ENCODE assay signal across 8 mouse cellular contexts in the genomic region with DNA sequence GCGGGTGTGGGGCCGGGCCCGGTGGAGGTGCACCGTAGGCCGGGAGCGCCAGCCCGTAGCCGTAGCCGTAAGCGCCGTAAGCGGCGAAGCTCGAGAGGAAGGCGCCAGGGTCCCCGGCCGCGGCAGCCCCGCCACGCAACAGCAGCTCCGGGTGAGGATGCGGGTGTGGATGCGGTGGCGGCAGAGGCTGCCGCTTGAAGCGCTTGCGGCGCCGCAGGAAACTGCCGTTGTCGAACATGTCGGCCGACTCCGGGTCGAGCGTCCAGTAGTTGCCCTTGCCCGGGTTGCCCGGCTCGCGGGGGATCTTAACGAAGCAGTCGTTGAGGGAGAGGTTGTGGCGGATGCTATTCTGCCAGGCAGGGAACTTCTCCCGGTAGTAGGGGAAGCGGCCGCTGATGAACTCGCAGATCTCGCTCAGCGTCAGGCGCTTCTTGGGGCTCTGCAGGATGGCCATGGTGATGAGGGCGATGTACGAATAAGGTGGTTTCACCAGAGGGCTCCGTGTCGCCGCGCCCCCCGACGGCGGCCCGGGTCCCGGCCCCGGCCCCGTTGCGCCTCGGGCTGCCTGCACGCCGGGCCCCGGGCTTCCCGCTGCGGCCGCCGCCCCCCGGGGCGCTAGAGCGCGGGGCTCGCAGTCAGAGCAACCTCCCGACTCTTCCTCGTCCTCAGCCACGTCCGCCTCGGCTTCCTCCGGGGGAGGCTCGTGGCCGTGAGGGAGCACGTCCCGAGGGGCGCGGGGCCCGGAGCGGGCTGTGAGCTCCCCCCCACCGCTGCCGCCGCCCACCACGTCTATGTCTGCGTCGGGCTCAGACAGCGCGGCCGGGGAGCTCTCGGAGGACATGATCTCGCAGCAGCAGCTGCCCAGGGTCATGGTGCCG. TPM values are rescaled to one million over a fixed set of nuclear protein-coding genes. Genes with fewer than 3 reads are reported as not detected.
DNase-seq lines count a peak whose midpoint lies in the region; ATAC-seq and TF ChIP-seq lines count a peak whose summit lies in the region.

No protein-coding gene starts in this region.

- peak overlapping the region; percentile 49; the same call in 1 of the 2 replicates for H3K9ac ChIP-seq in midbrain, embryonic 16.5 days (ENCODE audit: low read depth, low read length)

- peak overlapping the region; percentile 77 for H3K27ac ChIP-seq in heart, embryonic 10.5 days
- no peak overlapping the region for H3K27ac ChIP-seq in midbrain, embryonic 16.5 days (ENCODE audit: low read length)
- H3K27ac ChIP-seq in thymus, adult 2 months (ENCODE audit: control insufficient read depth, insufficient read depth, low read length), result no peak overlapping the region

- peak overlapping the region; percentile 61 for H3K4me2 ChIP-seq in midbrain, embryonic 16.5 days (ENCODE audit: low read length)

- TF ChIP-seq POLR2A in thymus, adult 2 months (IDR thresholded peaks at IDR 0.05; ENCODE audit: control insufficient read depth, extremely low read depth, insufficient read depth, low read length, poor library complexity), result no peak

- peak; percentile 8 for DNase-seq in left cerebral cortex, postnatal 4 days
- no peak for DNase-seq in left cerebral cortex, postnatal 10 days (ENCODE audit: extremely low spot score in 1 of 2, low spot score in 2 of 2)
- DNase-seq in adrenal gland, postnatal 36 days, result peak; percentile 36 to 47
- DNase-seq in heart, embryonic 10.5 days (ENCODE audit: low spot score), result no peak
- peak; percentile 53 for DNase-seq in kidney, postnatal 10 days
- DNase-seq in thymus, adult 2 months, result peak; percentile 67
- DNase-seq in cerebellum, adult 8-10 months, result no peak

- no peaks in the 10 kb centered on the region for H3K9me3 ChIP-seq in heart, embryonic 10.5 days
- no peaks in the 10 kb centered on the region for H3K9me3 ChIP-seq in midbrain, embryonic 16.5 days (replicated peaks; ENCODE audit: control insufficient read depth, low read length, poor library complexity, severe bottlenecking)

- ATAC-seq in midbrain, embryonic 16.5 days, result peak; percentile 29

- H3K4me1 ChIP-seq in heart, embryonic 10.5 days, result peaks cover 32% of the 10 kb centered on the region
- peaks cover 10% of the 10 kb centered on the region for H3K4me1 ChIP-seq in midbrain, embryonic 16.5 days (ENCODE audit: control insufficient read depth, insufficient read depth, low read length)
- H3K4me1 ChIP-seq in thymus, adult 2 months (replicated peaks; ENCODE audit: control insufficient read depth, insufficient read depth, low read length), result peaks cover 11% of the 10 kb centered on the region

- intact Hi-C loops in left cerebral cortex, postnatal 4 days (cut with DNase I), result no loop called here
- intact Hi-C loops in left cerebral cortex, postnatal 10 days (cut with DNase I), result loop anchor here (5.0 kb wide), 1 partner anchor 241 kb away; no protein-coding TSS in a partner anchor

- peak overlapping the region; percentile 69 for H3K4me3 ChIP-seq in heart, embryonic 10.5 days
- peak overlapping the region; percentile 39 for H3K4me3 ChIP-seq in midbrain, embryonic 16.5 days (ENCODE audit: low read depth, low read length)
- peak overlapping the region; percentile 79 for H3K4me3 ChIP-seq in thymus, adult 2 months (ENCODE audit: control insufficient read depth, insufficient read depth, low read length)

- peak; percentile 28; the same call in 1 of the 2 replicates for TF ChIP-seq CTCF in thymus, adult 2 months (IDR thresholded peaks at IDR 0.05; ENCODE audit: borderline replicate concordance, control insufficient read depth, extremely low read depth, insufficient read depth, low read length, poor library complexity)

- H3K27me3 ChIP-seq in heart, embryonic 10.5 days (ENCODE audit: insufficient read depth, poor library complexity, severe bottlenecking), result peaks cover 99% of the 10 kb centered on the region
- H3K27me3 ChIP-seq in midbrain, embryonic 16.5 days (ENCODE audit: control insufficient read depth, insufficient read depth, low read depth, low read length), result peaks cover 70% of the 10 kb centered on the region
- H3K27me3 ChIP-seq in thymus, adult 2 months (ENCODE audit: control insufficient read depth, insufficient read depth, low read length), result peaks cover 18% of the 10 kb centered on the region

- 1% methylated on average over 89 of the region's 103 CpGs for WGBS in heart, embryonic 10.5 days
- under 1% methylated on average over 88 of the region's 103 CpGs for WGBS in midbrain, embryonic 16.5 days
- WGBS in thymus, adult 2 months, result 1% methylated on average over 103 of the region's 103 CpGs

- no peaks in the 10 kb centered on the region for H3K36me3 ChIP-seq in heart, embryonic 10.5 days
- no peaks in the 10 kb centered on the region for H3K36me3 ChIP-seq in midbrain, embryonic 16.5 days (ENCODE audit: control insufficient read depth, insufficient read depth, low read length)
- no peaks in the 10 kb centered on the region for H3K36me3 ChIP-seq in thymus, adult 2 months (ENCODE audit: control insufficient read depth, insufficient read depth, low read length)

RNA-seq across cellular contexts. Expression of a gene that starts 0.5 kb away (rescaled TPM):
- 1 to 10 TPM in 1 of 2 experiments, under 1 TPM in 1; 0.76 to 1.2 TPM for total RNA-seq in left cerebral cortex, postnatal 4 days (2021)
- under 1 TPM; 0.30 to 0.39 TPM for total RNA-seq in left cerebral cortex, postnatal 10 days (2021)
- total RNA-seq in adrenal gland, postnatal 36 days (2021), result 1 to 10 TPM; 1.4 to 1.7 TPM
- polyA plus RNA-seq in heart, embryonic 10.5 days (2016; fragmentation: Nextera tagmentation; extraction: Ambion mirVana), result 0.42 and 1.3 TPM in 2 replicates
- polyA plus RNA-seq in midbrain, embryonic 16.5 days (2015; fragmentation: Nextera tagmentation; extraction: Ambion mirVana), result 0.23 and 0.24 TPM in 2 replicates
- polyA plus RNA-seq in thymus, adult 2 months (2012; rRNA removed), result 1.4 and 1.8 TPM in 2 replicates

RNA-seq across cellular contexts. Expression of a gene that starts 17.6 kb away (rescaled TPM):
- not detected for total RNA-seq in left cerebral cortex, postnatal 4 days (2021)
- not detected for total RNA-seq in left cerebral cortex, postnatal 10 days (2021)
- not detected for total RNA-seq in adrenal gland, postnatal 36 days (2021)
- 0.62 TPM in 1 of 2 replicates, not detected in the other for polyA plus RNA-seq in heart, embryonic 10.5 days (2016; fragmentation: Nextera tagmentation; extraction: Ambion mirVana)
- not detected in 2 replicates for polyA plus RNA-seq in midbrain, embryonic 16.5 days (2015; fragmentation: Nextera tagmentation; extraction: Ambion mirVana)
- 0.16 and 0.37 TPM in 2 replicates for polyA plus RNA-seq in thymus, adult 2 months (2012; rRNA removed)

Comparison
In these comparisons a context has a peak if more than half of its experiments do, and no peak if none do; other contexts are left out.
1. DNase-seq: peak in left cerebral cortex, postnatal 4 days (single experiment), adrenal gland, postnatal 36 days (2 of 2), kidney, postnatal 10 days (single experiment) and thymus, adult 2 months (single experiment); none in left cerebral cortex, postnatal 10 days (0 of 2), heart, embryonic 10.5 days (single experiment) and cerebellum, adult 8-10 months (single experiment).
2. Peak in every context shown above with its lines, with median percentiles within 50 percentile points of each other: H3K4me3 ChIP-seq.